Mouse (Mus musculus) liver, embryonic 12.5 days (tissue): ENCODE results near the gene Reck. TPM values are rescaled to one million over a fixed set of nuclear protein-coding genes. Genes with fewer than 3 reads are reported as not detected.
A peak's percentile ranks its signal among the peaks of the same experiment; 100 is the strongest.

Source experiments
- ATAC-seq: fragments of 200-750 bp; cut with Nextera tagmentation; 2 replicates; pipeline ENCODE4 v1.8.0; 2017; ENCODE audit warnings: moderate number of reproducible peaks, mild to moderate bottlenecking, moderate library complexity
- H3K27ac ChIP-seq: fragments of 300-500 bp; sonication (generic); 2 replicates; pipeline ENCODE4 v1.5.1; 2016; ENCODE audit warnings: mild to moderate bottlenecking
- H3K27me3 ChIP-seq: fragments of 300-500 bp; sonication (generic); replicated peaks from 2 replicates; pipeline ENCODE4 v1.6.1; 2016; ENCODE audit warnings: mild to moderate bottlenecking, moderate library complexity
- H3K36me3 ChIP-seq: fragments of 300-500 bp; sonication (generic); 2 replicates; pipeline ENCODE4 v1.6.1; 2016; ENCODE audit warnings: mild to moderate bottlenecking, moderate library complexity
- H3K4me1 ChIP-seq: fragments of 300-500 bp; sonication (generic); 2 replicates; pipeline ENCODE4 v1.6.1; 2016
- H3K4me2 ChIP-seq: fragments of 300-500 bp; sonication (generic); 2 replicates; pipeline ENCODE4 v1.6.1; 2016; ENCODE audit warnings: mild to moderate bottlenecking, moderate library complexity
- H3K4me3 ChIP-seq: fragments of 300-500 bp; sonication (generic); 2 replicates; pipeline ENCODE4 v1.5.1; 2016; ENCODE audit warnings: mild to moderate bottlenecking, moderate library complexity
- H3K9ac ChIP-seq: fragments of 300-500 bp; sonication (generic); 2 replicates; pipeline ENCODE4 v1.6.1; 2016; ENCODE audit warnings: mild to moderate bottlenecking, moderate library complexity
- H3K9me3 ChIP-seq: fragments of 300-500 bp; sonication (generic); replicated peaks from 2 replicates; pipeline ENCODE4 v1.6.1; 2016; ENCODE audit warnings: mild to moderate bottlenecking, moderate library complexity
- WGBS: fragments of 180-500 bp; shearing (Covaris S2); methylation state at CpG from one replicate; pipeline ENCODE4 v1.1.7; 2016; ENCODE audit not compliant: insufficient replicate concordance; 5-methylcytosine and 5-hydroxymethylcytosine counted together
- polyA plus RNA-seq: library from polyadenylated mRNA; unstranded; fragments of >200 nt; fragmentation: Nextera tagmentation; extraction: Ambion mirVana; gene quantifications from 2 replicates; pipeline ENCODE4 v1.2.1, GENCODE M21; 2016

The Reck gene
- polyA plus RNA-seq, 1 experiment from 2014 or later, result 5.3 TPM

DNA sequence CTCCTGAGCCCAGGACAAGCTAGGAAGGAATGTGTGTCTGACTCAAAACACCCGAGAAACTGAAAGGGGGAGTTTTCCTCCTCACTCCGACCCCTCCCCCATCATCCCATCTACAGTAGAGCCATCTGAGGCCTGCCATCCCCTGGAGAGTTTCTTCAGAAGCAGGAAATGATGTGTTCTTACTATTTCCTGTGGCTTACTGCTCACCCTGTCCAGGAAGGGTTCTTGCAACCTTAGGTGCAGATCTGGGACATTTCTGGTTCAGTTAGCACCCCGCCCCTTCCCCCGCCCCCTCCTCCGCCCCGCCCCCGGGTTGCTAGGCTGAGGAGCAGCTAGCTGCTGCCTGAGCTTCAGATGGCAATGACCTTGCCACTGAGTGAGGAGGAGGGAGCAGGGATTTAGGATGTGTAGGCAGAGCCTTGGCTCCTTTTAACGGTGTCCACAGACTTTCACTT, 96.8 kb downstream of the Reck start:
- peak overlapping the region; percentile 79 for H3K27ac ChIP-seq
- no peaks in the 10 kb centered on the region for H3K27me3 ChIP-seq
- WGBS, result 5% methylated on average over 8 of the region's 8 CpGs

DNA sequence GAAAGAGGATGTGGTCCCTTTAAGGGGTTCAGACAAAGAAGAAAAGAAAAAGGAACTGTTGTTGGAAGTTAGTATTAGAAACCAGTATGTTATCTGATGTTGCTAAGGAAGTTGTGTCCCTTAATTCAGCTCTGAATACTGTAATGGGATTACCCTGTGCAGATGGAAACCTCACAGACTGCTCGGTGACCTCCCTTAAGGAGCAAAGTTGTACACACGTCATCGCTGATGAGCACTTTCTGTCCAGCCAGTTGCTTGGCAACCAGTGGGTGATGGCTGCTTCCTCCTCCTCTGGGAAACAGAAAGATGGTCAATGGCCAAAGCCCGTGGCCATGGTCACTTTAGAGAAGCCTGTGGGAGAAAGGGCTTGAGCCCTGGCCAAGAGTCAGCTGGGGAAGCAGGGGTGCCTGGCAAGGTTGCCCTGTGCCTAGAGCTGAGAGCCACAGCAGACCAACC, 98.2 kb downstream of the Reck start:
- Histone ChIP-seq H3K27ac (peak overlapping the region; percentile 64), H3K4me1 (peaks cover 74% of the 10 kb centered on the region), H3K4me2 (no peak overlapping the region), H3K27me3 (no peaks in the 10 kb centered on the region), H3K9me3 (no peaks in the 10 kb centered on the region), H3K4me3 (no peak overlapping the region), H3K9ac (no peak overlapping the region), H3K36me3 (peaks cover 47% of the 10 kb centered on the region)
- ATAC-seq, result no peak
- 31% methylated on average over 4 of the region's 4 CpGs for WGBS

More for the DNA sequence above, 96.8 kb downstream of the Reck start:
- Histone ChIP-seq H3K4me3 (peak overlapping the region; percentile 9; the same call in 1 of the 2 replicates), H3K9ac (peak overlapping the region; percentile 22; the same call in 1 of the 2 replicates), H3K4me1 (peaks cover 82% of the 10 kb centered on the region), H3K36me3 (peaks cover 36% of the 10 kb centered on the region), H3K9me3 (no peaks in the 10 kb centered on the region), H3K4me2 (peak overlapping the region; percentile 50)
- ATAC-seq, result peak; percentile 49

DNA sequence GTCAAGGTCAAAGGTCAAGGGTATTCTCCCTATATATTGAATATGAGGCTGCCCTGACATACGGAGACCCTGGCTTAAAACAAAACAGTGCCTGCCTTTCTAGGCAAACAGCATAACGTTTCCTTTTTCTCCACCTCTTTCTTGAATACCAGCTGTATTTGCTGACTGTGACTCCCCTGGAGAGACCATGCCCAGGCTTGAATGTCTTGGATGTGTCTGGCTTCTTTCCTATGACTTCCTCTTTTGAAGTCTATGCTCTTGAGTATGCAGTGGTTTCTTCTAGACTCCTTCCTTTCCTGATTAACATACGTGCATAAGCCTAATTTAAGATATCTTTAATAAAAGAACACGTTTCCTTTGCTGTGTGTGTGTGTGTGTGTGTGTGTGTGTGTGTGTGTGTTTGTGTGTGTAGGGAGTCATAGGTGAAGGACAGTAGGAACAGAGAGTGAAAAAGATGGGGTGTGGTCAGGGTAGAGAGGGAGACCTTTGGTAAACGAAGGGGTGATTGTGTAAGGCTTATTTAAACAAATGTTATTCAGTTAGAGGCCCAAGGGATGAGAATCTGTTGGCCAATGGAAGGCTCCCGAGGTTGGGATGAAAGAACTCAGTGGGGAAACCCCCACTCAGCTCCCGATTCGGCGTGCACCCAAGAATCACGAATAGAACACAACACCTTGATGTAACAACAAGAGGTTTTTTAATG, 99.7 kb downstream of the Reck start:
- H3K9me3 ChIP-seq, result no peaks in the 10 kb centered on the region
- H3K27ac ChIP-seq, result peak overlapping the region; percentile 64; the same call in 1 of the 2 replicates
- H3K36me3 ChIP-seq, result peaks cover 48% of the 10 kb centered on the region
- 57% methylated on average over 10 of the region's 10 CpGs for WGBS
- H3K4me2 ChIP-seq, result no peak overlapping the region
- H3K4me1 ChIP-seq, result peaks cover 66% of the 10 kb centered on the region
- ATAC-seq, result peak; percentile 28; the same call in 1 of the 2 replicates
- no peak overlapping the region for H3K9ac ChIP-seq
- H3K4me3 ChIP-seq, result no peak overlapping the region
- no peaks in the 10 kb centered on the region for H3K27me3 ChIP-seq

- ATAC-seq, result no peak
- Histone ChIP-seq H3K4me2 (no peak overlapping the region), H3K9ac (no peak overlapping the region), H3K27ac (peak overlapping the region; percentile 26; the same call in 1 of the 2 replicates), H3K4me3 (no peak overlapping the region), H3K36me3 (peaks cover 38% of the 10 kb centered on the region), H3K9me3 (no peaks in the 10 kb centered on the region), H3K27me3 (no peaks in the 10 kb centered on the region), H3K4me1 (peaks cover 58% of the 10 kb centered on the region)
- 82% methylated on average over 6 of the region's 6 CpGs for WGBS
Measured at GRCm38 (mm10) chr4:43976223-43976740, 101.0 kb downstream of the Reck start.

DNA sequence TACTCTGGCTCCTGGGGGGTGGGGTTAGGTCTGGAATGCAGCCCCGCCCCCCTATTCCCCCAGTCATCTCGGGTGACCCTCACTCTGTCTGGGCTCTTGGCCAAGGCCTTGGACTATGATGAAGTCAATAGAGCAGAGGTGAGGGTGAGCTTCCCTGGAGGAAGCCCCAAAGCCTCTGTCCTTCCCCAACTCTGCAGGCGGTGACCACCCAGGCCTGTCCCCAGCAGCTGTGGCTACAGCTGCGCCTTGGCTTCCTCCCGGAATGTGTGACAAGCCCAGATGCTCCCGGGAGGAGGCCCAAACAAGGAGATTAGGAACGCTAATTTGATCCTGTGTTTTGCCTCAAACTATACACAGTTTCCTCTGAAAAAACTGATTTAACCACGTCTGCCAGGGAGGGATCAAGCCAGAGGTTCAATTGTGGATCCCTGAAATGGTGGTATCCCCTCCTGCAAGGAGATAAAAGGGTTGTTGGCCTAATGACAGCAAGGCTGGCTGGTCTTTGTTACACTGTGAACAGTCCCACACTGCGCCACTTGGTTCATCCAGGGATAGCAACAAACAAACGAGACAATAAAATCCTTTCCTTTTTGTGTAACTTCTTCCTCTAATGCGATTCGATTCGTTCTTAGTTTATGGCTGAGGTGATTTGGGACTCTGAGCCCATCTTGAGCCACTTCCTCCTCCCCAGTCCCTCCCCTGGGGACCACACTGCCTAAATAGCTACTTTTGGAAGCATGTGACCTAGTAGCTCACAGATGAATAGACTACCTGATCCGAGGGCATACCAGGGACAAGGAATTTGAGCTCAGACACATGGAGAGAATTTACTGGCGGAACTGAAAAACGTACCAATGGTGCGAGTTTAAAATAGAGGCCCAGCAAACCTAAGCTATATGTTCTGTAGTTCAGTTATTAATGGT, 103.5 kb downstream of the Reck start:
- H3K9me3 ChIP-seq, result no peaks in the 10 kb centered on the region
- no peak overlapping the region for H3K4me2 ChIP-seq
- no peak for ATAC-seq
- WGBS, result 60% methylated on average over 17 of the region's 17 CpGs
- peaks cover 48% of the 10 kb centered on the region for H3K4me1 ChIP-seq
- H3K27ac ChIP-seq, result peak overlapping the region; percentile 53
- H3K9ac ChIP-seq, result no peak overlapping the region
- H3K36me3 ChIP-seq, result peaks cover 34% of the 10 kb centered on the region
- no peak overlapping the region for H3K4me3 ChIP-seq
- 0 out of 2 replicates have a peak, but pooled peaks cover 5% of the 10 kb centered on the region for H3K27me3 ChIP-seq

DNA sequence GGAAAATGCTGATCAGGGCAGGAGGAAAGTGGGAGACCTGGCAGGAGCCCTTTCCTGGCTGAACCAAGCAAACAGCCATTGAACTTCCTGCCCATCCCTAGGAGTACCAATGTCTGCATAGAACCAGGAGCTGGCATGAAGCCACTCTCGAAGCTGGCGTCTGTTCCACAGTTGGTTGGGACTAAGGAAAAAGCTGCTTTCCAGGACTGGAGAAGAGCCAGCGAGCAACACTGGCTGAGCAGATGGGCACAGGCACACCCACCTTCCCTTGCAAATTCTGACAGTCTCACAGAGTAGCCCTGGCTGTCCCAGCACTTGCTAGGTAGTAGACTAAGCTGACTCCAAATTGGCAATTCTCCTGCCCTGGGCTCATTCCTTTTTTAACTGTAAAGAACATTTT, 104.4 kb downstream of the Reck start:
- WGBS, result 78% methylated on average over 3 of the region's 3 CpGs
- no peak overlapping the region for H3K9ac ChIP-seq
- H3K36me3 ChIP-seq, result peaks cover 28% of the 10 kb centered on the region
- H3K4me2 ChIP-seq, result no peak overlapping the region
- ATAC-seq, result no peak
- H3K27me3 ChIP-seq, result peaks cover 5% of the 10 kb centered on the region; the same call in 1 of the 2 replicates
- no peak overlapping the region for H3K4me3 ChIP-seq
- H3K4me1 ChIP-seq, result peaks cover 39% of the 10 kb centered on the region
- no peaks in the 10 kb centered on the region for H3K9me3 ChIP-seq
- no peak overlapping the region; the same call in 1 of the 2 replicates for H3K27ac ChIP-seq

- Histone ChIP-seq H3K27ac (no peak overlapping the region; the same call in 1 of the 2 replicates), H3K4me2 (no peak overlapping the region), H3K4me1 (peaks cover 34% of the 10 kb centered on the region), H3K27me3 (peaks cover 5% of the 10 kb centered on the region; the same call in 1 of the 2 replicates), H3K4me3 (no peak overlapping the region), H3K9me3 (no peaks in the 10 kb centered on the region), H3K36me3 (peaks cover 27% of the 10 kb centered on the region), H3K9ac (no peak overlapping the region)
- ATAC-seq, result no peak
- 73% methylated on average over 4 of the region's 4 CpGs for WGBS
Measured at GRCm38 (mm10) chr4:43980236-43980635, 104.9 kb downstream of the Reck start.

DNA sequence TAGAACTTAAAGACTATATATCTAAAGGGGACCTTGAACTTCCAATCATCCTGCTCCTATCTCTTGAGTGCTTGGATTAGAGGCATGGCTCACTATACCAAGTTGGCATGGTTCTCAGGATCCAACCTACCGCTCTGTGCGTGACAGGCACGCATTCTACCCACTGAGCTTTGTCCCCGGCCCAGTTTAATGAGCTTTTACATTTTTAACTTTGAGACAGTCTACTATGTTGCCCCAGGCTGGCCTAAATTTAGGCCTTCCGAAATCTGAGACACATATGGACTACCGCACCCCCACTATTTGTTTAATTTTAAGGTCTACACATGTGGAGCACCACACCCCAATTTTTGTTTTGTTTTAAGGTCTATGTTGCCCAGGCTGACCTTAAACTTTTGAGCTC, 105.5 kb downstream of the Reck start:
- Histone ChIP-seq H3K36me3 (peaks cover 26% of the 10 kb centered on the region), H3K4me2 (no peak overlapping the region), H3K4me1 (peaks cover 32% of the 10 kb centered on the region), H3K9me3 (no peaks in the 10 kb centered on the region), H3K27me3 (peaks cover 8% of the 10 kb centered on the region; the same call in 1 of the 2 replicates), H3K4me3 (no peak overlapping the region), H3K9ac (no peak overlapping the region), H3K27ac (no peak overlapping the region)
- WGBS, result 90% methylated on average over 6 of the region's 6 CpGs
- ATAC-seq, result no peak

DNA sequence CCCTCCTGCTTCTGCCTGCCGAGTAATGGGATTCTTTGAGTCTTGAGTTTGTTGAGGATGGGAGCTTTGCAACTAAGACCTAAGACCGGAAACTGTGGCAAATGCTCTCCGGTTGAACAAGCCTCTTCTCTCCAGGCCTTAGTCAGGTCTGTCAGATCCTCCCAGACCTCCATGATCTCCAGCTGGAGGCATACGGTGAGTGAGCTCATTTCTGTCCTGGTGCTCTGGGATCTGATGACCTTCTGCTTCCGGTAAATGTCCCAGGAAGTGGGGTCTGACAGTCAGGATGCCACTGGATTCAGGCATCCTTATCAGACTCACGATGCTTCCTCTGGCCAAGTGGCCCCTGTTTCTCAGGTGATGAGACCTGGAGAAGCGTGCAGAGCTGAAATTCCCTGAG, 105.9 kb downstream of the Reck start:
- Histone ChIP-seq H3K4me1 (peaks cover 28% of the 10 kb centered on the region), H3K4me2 (no peak overlapping the region), H3K36me3 (peaks cover 22% of the 10 kb centered on the region), H3K27ac (no peak overlapping the region), H3K9ac (no peak overlapping the region), H3K4me3 (no peak overlapping the region), H3K27me3 (peaks cover 11% of the 10 kb centered on the region; the same call in 1 of the 2 replicates), H3K9me3 (no peaks in the 10 kb centered on the region)
- 55% methylated on average over 7 of the region's 7 CpGs for WGBS
- no peak for ATAC-seq

GRCm38 (mm10) chr4:43982053-43982732, 106.9 kb downstream of the Reck start:
- H3K36me3 ChIP-seq, result peaks cover 18% of the 10 kb centered on the region
- H3K9ac ChIP-seq, result peak overlapping the region; percentile 69
- peak; percentile 90 for ATAC-seq
- H3K4me2 ChIP-seq, result peak overlapping the region; percentile 73
- peak overlapping the region; percentile 48 for H3K4me3 ChIP-seq
- peaks cover 13% of the 10 kb centered on the region; the same call in 1 of the 2 replicates for H3K27me3 ChIP-seq
- 3% methylated on average over 24 of the region's 24 CpGs for WGBS
- no peaks in the 10 kb centered on the region for H3K9me3 ChIP-seq
- H3K4me1 ChIP-seq, result peaks cover 27% of the 10 kb centered on the region
- H3K27ac ChIP-seq, result peak overlapping the region; percentile 59

DNA sequence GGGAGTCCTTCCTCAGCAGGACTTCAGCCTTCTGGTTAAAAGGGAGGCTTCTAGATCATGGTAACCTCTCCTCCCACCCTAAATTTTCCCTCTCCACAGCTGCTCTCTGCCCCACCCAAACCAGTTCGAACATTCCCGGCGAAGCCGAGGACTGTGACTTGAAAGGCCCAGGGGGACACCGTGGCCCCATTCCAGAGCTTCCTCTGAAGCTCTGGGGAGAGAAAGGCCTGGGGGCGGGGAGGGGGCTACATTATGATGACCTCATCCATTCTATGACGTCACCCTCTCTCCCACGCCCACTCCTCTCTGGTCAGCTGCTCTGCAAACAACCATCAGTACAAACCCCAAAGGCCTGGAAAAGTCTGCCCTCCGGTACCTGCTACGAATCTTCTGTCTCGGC, 107.9 kb downstream of the Reck start, which contains the start of gene Ccin:
Ccin (plus strand) TSS at position 303 of the 400 bp plus-strand sequence.
- peak within 1 kb of the TSS; percentile 59 for H3K27ac ChIP-seq
- H3K4me2 ChIP-seq, result peak within 1 kb of the TSS; percentile 73
- peaks cover 24% of the 10 kb centered on the region for H3K4me1 ChIP-seq
- peaks cover 8% of the 10 kb centered on the region; the same call in 1 of the 2 replicates for H3K36me3 ChIP-seq
- ATAC-seq, result no peak
- H3K9me3 ChIP-seq, result no peaks in the 10 kb centered on the region
- peak within 1 kb of the TSS; percentile 48 for H3K4me3 ChIP-seq
- WGBS, result 77% methylated on average over 11 of the region's 11 CpGs
- peaks cover 13% of the 10 kb centered on the region; the same call in 1 of the 2 replicates for H3K27me3 ChIP-seq
- peak within 1 kb of the TSS; percentile 69 for H3K9ac ChIP-seq
